Mouse (Mus musculus) gastrocnemius, adult 8-10 months (tissue): ENCODE data around the gene Gm11146. TPM values are rescaled to one million over a fixed set of nuclear protein-coding genes. Genes with fewer than 3 reads are reported as not detected.

Experiments
- DNase-seq, 2 experiments: peaks; one replicate each; pipeline ENCODE4 v3.0.0; 2022; ENCODE audit warnings: low spot score in 2 of 2
- microRNA-seq: library from miRNA; unstranded; fragments of <30 nt; microRNA quantifications from one replicate; pipeline ENCODE4 v1.2.0, GENCODE M21; 2022
- total RNA-seq, 4 experiments: library from RNA; stranded (reverse); gene quantifications; 2 replicates each; pipeline ENCODE4 v1.2.4; 2022

Gene Gm11146
- total RNA-seq, 4 experiments from 2014 or later = not detected

GRCm38 (mm10) chr16:77556446-77557105, 45.3 kb downstream of the Gm11146 start:
- no peak for DNase-seq

- DNase-seq = no peak
These were observed 50.8 kb downstream of the Gm11146 start for GRCm38 (mm10) chr16:77551051-77551450.

Small RNA genes within 50 kb of the gene (microRNA-seq; reads per million reads assigned to microRNA genes)
- gene Mir125b-2 (109 reads per million, percentile 51 among the genes with 10 or more reads in this experiment), gene Mir99a (83,596 reads per million, percentile 99 among the genes with 10 or more reads in this experiment), gene Mirlet7c-1 (284 reads per million, percentile 67 among the genes with 10 or more reads in this experiment)
